Mouse (Mus musculus) lung, adult 2 months (tissue): ENCODE results near the gene Rufy2.

Source experiments
- CTCF ChIP-seq: fragments of 200-500 bp; IDR thresholded peaks from 2 replicates; pipeline ENCODE4 v1.5.1; 2011; ENCODE audit warnings: mild to moderate bottlenecking, low read length, control low read depth; ENCODE audit not compliant: insufficient read depth
- POLR2A ChIP-seq: fragments of 200-500 bp; IDR thresholded peaks from 2 replicates; pipeline ENCODE4 v1.6.1; 2011; ENCODE audit warnings: low read depth, mild to moderate bottlenecking, control low read depth, low read length, borderline replicate concordance; ENCODE audit errors: extremely low read depth

DNA sequence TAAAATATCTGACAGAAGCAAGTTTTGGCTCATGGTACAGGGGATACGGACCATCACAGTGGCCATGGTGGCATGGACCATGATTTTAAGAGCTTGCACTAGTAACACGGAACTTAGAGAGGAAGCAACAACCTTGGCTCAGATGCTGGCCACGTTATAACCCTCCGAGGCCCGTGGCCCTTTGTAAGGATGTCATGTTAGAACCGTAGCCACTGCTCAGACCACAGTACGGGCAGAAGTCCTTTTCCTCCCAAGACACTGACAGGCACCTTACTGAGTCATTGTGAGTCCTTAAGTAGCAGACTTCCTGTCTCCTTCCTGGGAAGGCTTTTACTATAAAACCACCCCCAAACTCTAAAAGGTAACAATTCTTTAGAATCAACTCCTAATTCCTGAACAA lies 71.2 kb downstream of the Rufy2 start:
- TF ChIP-seq POLR2A (no peak), CTCF (no peak)
